Mouse (Mus musculus) liver, adult 2 months (tissue): ENCODE data around the gene Cdh13. TPM values are rescaled to one million over a fixed set of nuclear protein-coding genes. Genes with fewer than 3 reads are reported as not detected.

ENCODE experiments used
- DNase-seq: peaks from one replicate; pipeline ENCODE4 v3.0.0-alpha.2; 2011; ENCODE audit warnings: low read depth, low spot score; ENCODE audit errors: extremely low read depth
- H3K27ac ChIP-seq: fragments of 200-500 bp; replicated peaks from 2 replicates; pipeline ENCODE4 v1.5.1; 2012; ENCODE audit warnings: low read depth, mild to moderate bottlenecking, control low read depth, inconsistent platforms, low read length; ENCODE audit not compliant: insufficient read depth
- H3K27me3 ChIP-seq: fragments of 200-500 bp; 2 replicates; pipeline ENCODE4 v1.6.1; 2012; ENCODE audit warnings: mild to moderate bottlenecking, moderate library complexity, low read length, inconsistent platforms; ENCODE audit not compliant: control insufficient read depth, insufficient read depth
- H3K36me3 ChIP-seq: fragments of 200-500 bp; 2 replicates; pipeline ENCODE4 v1.6.1; 2012; ENCODE audit warnings: low read length, inconsistent platforms; ENCODE audit not compliant: control insufficient read depth, insufficient read depth
- H3K4me1 ChIP-seq: fragments of 200-500 bp; 2 replicates; pipeline ENCODE4 v1.6.1; 2011; ENCODE audit warnings: low read length; ENCODE audit not compliant: control insufficient read depth, insufficient read depth
- H3K4me3 ChIP-seq: fragments of 200-500 bp; 2 replicates; pipeline ENCODE4 v1.5.1; 2011; ENCODE audit warnings: low read depth, mild to moderate bottlenecking, control low read depth, low read length, moderate library complexity; ENCODE audit not compliant: insufficient read depth
- H3K79me2 ChIP-seq: fragments of 200-500 bp; 2 replicates; pipeline ENCODE4 v1.6.1; 2012; ENCODE audit warnings: inconsistent platforms, mild to moderate bottlenecking, low read length, moderate library complexity; ENCODE audit not compliant: control insufficient read depth, insufficient read depth
- H3K9ac ChIP-seq: fragments of 200-500 bp; 2 replicates; pipeline ENCODE4 v1.6.1; 2012; ENCODE audit warnings: low read depth, mild to moderate bottlenecking, control low read depth, inconsistent platforms, low read length
- CTCF ChIP-seq: fragments of 200-500 bp; IDR thresholded peaks from 2 replicates; pipeline ENCODE4 v1.5.1; 2011; ENCODE audit warnings: low read depth, low read length, control low read depth
- POLR2A ChIP-seq: fragments of 200-500 bp; IDR thresholded peaks from 2 replicates; pipeline ENCODE4 v1.6.1; 2011; ENCODE audit warnings: low read length, control low read depth; ENCODE audit not compliant: insufficient read depth; ENCODE audit errors: extremely low read depth
- WGBS: fragments of 180-500 bp; shearing (Covaris S2); methylation state at CpG from one replicate; pipeline ENCODE4 v1.1.7; 2018; 5-methylcytosine and 5-hydroxymethylcytosine counted together
- polyA plus RNA-seq: library from polyadenylated mRNA; depleted of rRNA; stranded (reverse); fragments of >200 nt; gene quantifications from 2 replicates; pipeline ENCODE4 v1.2.3, GENCODE M21; 2012
- total RNA-seq: library from RNA; depleted of rRNA; stranded (reverse); fragments of >200 nt; gene quantifications from 2 replicates; pipeline ENCODE4 v1.2.3, GENCODE M21; 2014

Gene Cdh13
- total and polyA plus RNA-seq, 2 experiments: 1.5 to 2.1 TPM

GRCm38 (mm10) chr8:119245641-119246040 lies 962.1 kb downstream of the Cdh13 start:
- no peaks in the 10 kb centered on the region for H3K36me3 ChIP-seq
- DNase-seq: no peak

DNA sequence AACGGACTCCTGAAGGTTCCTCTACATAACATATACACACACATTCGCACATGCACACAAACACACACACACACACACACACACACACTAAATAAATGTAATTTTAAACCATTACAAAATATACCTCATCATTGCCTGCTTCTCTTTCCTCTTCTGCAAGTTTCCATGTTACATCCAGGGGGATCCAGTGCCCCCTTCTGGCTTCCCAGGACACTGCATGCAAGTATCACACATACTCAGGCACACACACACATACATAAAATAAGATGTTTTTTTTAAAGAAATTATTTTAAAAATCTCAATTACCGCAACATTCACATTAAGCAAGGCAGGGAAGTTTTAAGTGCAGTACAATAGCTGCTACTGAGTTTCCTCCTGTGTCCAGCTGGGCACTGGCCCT lies 970.8 kb downstream of the Cdh13 start:
- Histone ChIP-seq H3K36me3 (no peaks in the 10 kb centered on the region), H3K79me2 (no peaks in the 10 kb centered on the region), H3K27ac (no peak overlapping the region), H3K9ac (no peak overlapping the region), H3K4me1 (no peaks in the 10 kb centered on the region), H3K27me3 (peaks cover 3% of the 10 kb centered on the region; the same call in 1 of the 2 replicates), H3K4me3 (no peak overlapping the region)
- WGBS: 91% methylated on average over 3 of the region's 3 CpGs
- TF ChIP-seq CTCF (no peak), POLR2A (no peak)
- DNase-seq: no peak

More at GRCm38 (mm10) chr8:119245641-119246040, 962.1 kb downstream of the Cdh13 start:
- no peak overlapping the region for H3K4me3 ChIP-seq
- 55% methylated on average over 1 of the region's 1 CpGs for whole genome bisulfite sequencing
- no peaks in the 10 kb centered on the region for H3K79me2 ChIP-seq
- TF ChIP-seq POLR2A: no peak
- no peak for TF ChIP-seq CTCF
- no peak overlapping the region for H3K9ac ChIP-seq
- H3K4me1 ChIP-seq: no peaks in the 10 kb centered on the region
- no peaks in the 10 kb centered on the region for H3K27me3 ChIP-seq
- H3K27ac ChIP-seq: no peak overlapping the region

DNA sequence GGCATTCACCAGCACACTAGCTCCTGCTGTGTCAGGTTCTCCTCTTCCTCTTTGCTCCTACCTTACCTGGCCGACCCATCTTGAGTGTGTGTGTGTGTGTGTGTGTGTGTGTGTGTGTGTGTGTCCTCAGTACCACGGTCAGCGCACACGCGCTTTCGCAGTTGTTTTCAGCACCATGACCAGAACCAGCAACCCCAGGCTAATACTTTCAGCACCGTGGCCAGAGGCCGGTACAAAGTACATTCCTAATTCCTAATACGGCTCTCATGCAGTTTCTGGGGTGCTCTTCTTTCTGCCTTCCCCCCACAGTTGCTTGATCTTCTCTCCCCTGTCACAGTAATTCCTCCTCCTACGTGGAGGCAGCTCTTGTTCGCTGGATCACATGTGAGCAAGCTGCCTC lies 975.1 kb downstream of the Cdh13 start:
- H3K27me3 ChIP-seq: no peaks in the 10 kb centered on the region; the same call in 1 of the 2 replicates
- 28% methylated on average over 11 of the region's 11 CpGs for WGBS
- no peaks in the 10 kb centered on the region for H3K79me2 ChIP-seq
- H3K27ac ChIP-seq: no peak overlapping the region
- no peaks in the 10 kb centered on the region for H3K4me1 ChIP-seq
- H3K9ac ChIP-seq: no peak overlapping the region
- H3K36me3 ChIP-seq: no peaks in the 10 kb centered on the region
- no peak overlapping the region for H3K4me3 ChIP-seq
- TF ChIP-seq POLR2A: no peak
- TF ChIP-seq CTCF: no peak
- DNase-seq: peak; percentile 13

DNA sequence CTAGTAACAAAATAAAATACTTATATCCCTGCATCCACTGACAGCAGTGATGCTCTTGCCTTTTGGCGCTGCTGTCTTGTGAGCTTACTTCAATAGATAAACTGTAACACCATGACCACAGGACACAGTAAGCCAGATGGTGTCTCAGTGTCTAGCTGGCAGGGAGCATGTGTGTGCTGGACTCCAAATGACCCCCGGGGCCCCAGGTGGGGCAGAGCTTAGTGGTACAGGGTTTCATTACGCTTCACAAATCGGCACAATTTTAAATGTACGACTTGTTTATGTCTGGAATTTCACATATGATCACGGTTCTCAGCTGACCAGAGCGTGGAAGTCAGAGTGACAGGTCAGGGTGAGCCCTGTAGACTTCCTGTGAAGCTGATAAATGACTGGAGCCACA lies 980.2 kb downstream of the Cdh13 start:
- Histone ChIP-seq H3K79me2 (no peaks in the 10 kb centered on the region), H3K27me3 (no peaks in the 10 kb centered on the region), H3K9ac (no peak overlapping the region), H3K4me3 (no peak overlapping the region), H3K27ac (no peak overlapping the region), H3K4me1 (no peaks in the 10 kb centered on the region), H3K36me3 (no peaks in the 10 kb centered on the region)
- TF ChIP-seq CTCF (no peak), POLR2A (no peak)
- 70% methylated on average over 7 of the region's 7 CpGs for WGBS
- no peak for DNase-seq

GRCm38 (mm10) chr8:119266304-119266703 lies 982.8 kb downstream of the Cdh13 start:
- H3K27me3 ChIP-seq: no peaks in the 10 kb centered on the region

GRCm38 (mm10) chr8:119269576-119269975 lies 986.0 kb downstream of the Cdh13 start:
- no peaks in the 10 kb centered on the region for H3K79me2 ChIP-seq
- H3K9ac ChIP-seq: no peak overlapping the region
- no peaks in the 10 kb centered on the region for H3K36me3 ChIP-seq
- H3K4me3 ChIP-seq: no peak overlapping the region
- H3K4me1 ChIP-seq: no peaks in the 10 kb centered on the region
- H3K27me3 ChIP-seq: no peaks in the 10 kb centered on the region
- H3K27ac ChIP-seq: no peak overlapping the region
- DNase-seq: no peak
- TF ChIP-seq POLR2A (no peak), CTCF (no peak)
- WGBS: 52% methylated on average over 3 of the region's 3 CpGs

More at GRCm38 (mm10) chr8:119266304-119266703, 982.8 kb downstream of the Cdh13 start:
- WGBS: 82% methylated on average over 4 of the region's 4 CpGs
- Histone ChIP-seq H3K9ac (no peak overlapping the region), H3K4me3 (no peak overlapping the region), H3K36me3 (no peaks in the 10 kb centered on the region), H3K4me1 (no peaks in the 10 kb centered on the region), H3K27ac (no peak overlapping the region), H3K79me2 (no peaks in the 10 kb centered on the region)
- TF ChIP-seq CTCF (no peak), POLR2A (no peak)
- DNase-seq: no peak
